Mouse (Mus musculus) small intestine, adult 2 months (tissue): Measurements from ENCODE around the gene Ankrd13a. TPM values are rescaled to one million over a fixed set of nuclear protein-coding genes. Genes with fewer than 3 reads are reported as not detected.
A peak's percentile ranks its signal among the peaks of the same experiment; 100 is the strongest.

ENCODE experiments used
- H3K27ac ChIP-seq: fragments of 200-500 bp; 2 replicates; pipeline ENCODE4 v1.5.1; 2012; ENCODE audit warnings: low read depth, low read length, control low read depth, inconsistent platforms; ENCODE audit not compliant: insufficient read depth
- H3K27me3 ChIP-seq: fragments of 200-500 bp; 2 replicates; pipeline ENCODE4 v1.6.1; 2012; ENCODE audit warnings: mild to moderate bottlenecking, moderate library complexity, low read length, inconsistent platforms; ENCODE audit not compliant: control insufficient read depth, insufficient read depth
- H3K36me3 ChIP-seq: fragments of 200-500 bp; 2 replicates; pipeline ENCODE4 v1.6.1; 2012; ENCODE audit warnings: mild to moderate bottlenecking, low read length, control low read depth, inconsistent platforms; ENCODE audit not compliant: control insufficient read depth, insufficient read depth
- H3K4me1 ChIP-seq: fragments of 200-500 bp; 2 replicates; pipeline ENCODE4 v1.6.1; 2012; ENCODE audit warnings: low read length, inconsistent platforms, mixed read lengths; ENCODE audit not compliant: control insufficient read depth, insufficient read depth, insufficient read length
- H3K4me3 ChIP-seq: fragments of 200-500 bp; 2 replicates; pipeline ENCODE4 v1.5.1; 2012; ENCODE audit warnings: low read depth, mild to moderate bottlenecking, control low read depth, inconsistent platforms, low read length, moderate library complexity
- CTCF ChIP-seq: fragments of 200-500 bp; IDR thresholded peaks from 2 replicates; pipeline ENCODE4 v1.5.1; 2012; ENCODE audit warnings: low read depth, mild to moderate bottlenecking, control low read depth, inconsistent platforms, low read length, moderate library complexity, mixed read lengths; ENCODE audit not compliant: insufficient replicate concordance, insufficient read length; ENCODE audit errors: extremely low read depth
- POLR2A ChIP-seq: fragments of 200-500 bp; IDR thresholded peaks from 2 replicates; pipeline ENCODE4 v1.6.1; 2012; ENCODE audit warnings: low read depth, mild to moderate bottlenecking, control low read depth, inconsistent platforms, low read length, moderate library complexity
- WGBS: fragments of 180-500 bp; shearing (Covaris S2); methylation state at CpG from one replicate; pipeline ENCODE4 v1.1.7; 2018; 5-methylcytosine and 5-hydroxymethylcytosine counted together
- polyA plus RNA-seq: library from polyadenylated mRNA; depleted of rRNA; stranded (reverse); fragments of >200 nt; gene quantifications from 2 replicates; pipeline ENCODE4 v1.2.3, GENCODE M21; 2012; rRNA removed

The Ankrd13a gene
- polyA plus RNA-seq, result 53.0 and 110 TPM in 2 replicates

DNA sequence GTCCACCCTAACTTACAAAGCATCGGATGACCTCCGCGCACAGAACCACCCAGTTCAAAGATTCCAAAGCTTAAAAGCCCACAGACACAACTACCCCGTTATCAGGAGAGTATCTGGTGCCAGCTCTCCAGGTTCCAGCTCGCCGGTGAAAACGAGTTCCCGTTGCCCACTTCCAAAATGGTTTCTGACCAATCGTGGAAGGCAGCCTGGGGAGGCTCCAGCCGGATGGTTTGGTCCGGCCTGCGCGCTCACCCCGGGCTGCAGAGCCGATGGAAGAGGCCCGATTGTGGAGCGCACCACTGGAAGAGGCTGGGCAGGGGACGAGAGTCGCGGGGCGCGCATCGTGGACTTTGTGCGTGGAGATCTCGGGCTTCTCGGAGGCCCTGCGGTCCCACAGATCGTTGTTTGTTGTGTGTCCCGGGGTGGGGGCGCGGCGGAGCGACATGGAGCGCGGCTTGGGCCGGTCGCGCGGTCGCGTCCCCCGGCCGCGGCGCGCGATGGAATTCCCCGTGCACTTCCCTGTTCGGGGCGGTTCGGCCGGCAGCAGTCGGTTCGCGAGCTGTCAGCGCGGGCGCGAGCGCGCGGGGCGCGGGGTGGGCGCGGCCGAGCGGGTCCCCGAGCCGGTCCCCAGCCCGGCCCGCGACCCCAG, at the start of gene Ankrd13a:
Ankrd13a (plus strand) TSS at position 275 of the 649 bp plus-strand sequence.
- H3K27ac ChIP-seq, result peak within 1 kb of the TSS; percentile 84
- peak; percentile 75 for TF ChIP-seq POLR2A
- no peak for TF ChIP-seq CTCF
- 1% methylated on average over 73 of the region's 73 CpGs for WGBS

DNA sequence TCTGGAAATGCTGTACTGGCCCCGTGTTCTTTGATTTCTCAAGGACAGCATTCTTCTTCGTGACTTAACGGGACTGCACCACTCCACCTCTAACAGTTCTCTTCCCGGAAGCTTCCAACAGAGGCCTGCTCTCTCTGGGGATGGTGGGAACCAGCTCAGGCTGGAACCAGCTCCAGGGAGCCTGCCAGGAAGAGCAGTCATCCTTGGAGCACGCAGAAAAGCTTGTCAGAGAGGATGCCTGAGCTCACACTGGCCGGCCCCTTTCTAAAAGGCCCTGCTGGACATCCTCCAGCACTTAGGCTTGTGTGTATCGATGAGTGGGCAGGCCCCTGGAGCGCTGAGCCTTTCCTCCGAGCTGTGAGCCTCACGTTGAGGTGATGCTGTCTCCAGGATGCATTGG, 46.3 kb upstream of the Ankrd13a start:
- WGBS, result 81% methylated on average over 10 of the region's 10 CpGs
- Histone ChIP-seq H3K4me1 (no peaks in the 10 kb centered on the region), H3K27ac (no peak overlapping the region), H3K27me3 (no peaks in the 10 kb centered on the region), H3K4me3 (no peak overlapping the region), H3K36me3 (peaks cover 48% of the 10 kb centered on the region)
- no peak for TF ChIP-seq POLR2A

More for the DNA sequence above, at the start of gene Ankrd13a:
- Histone ChIP-seq H3K27me3 (no peaks in the 10 kb centered on the region), H3K4me1 (peaks cover 2% of the 10 kb centered on the region; the same call in 1 of the 2 replicates), H3K36me3 (no peaks in the 10 kb centered on the region), H3K4me3 (peak within 1 kb of the TSS; percentile 89)

DNA sequence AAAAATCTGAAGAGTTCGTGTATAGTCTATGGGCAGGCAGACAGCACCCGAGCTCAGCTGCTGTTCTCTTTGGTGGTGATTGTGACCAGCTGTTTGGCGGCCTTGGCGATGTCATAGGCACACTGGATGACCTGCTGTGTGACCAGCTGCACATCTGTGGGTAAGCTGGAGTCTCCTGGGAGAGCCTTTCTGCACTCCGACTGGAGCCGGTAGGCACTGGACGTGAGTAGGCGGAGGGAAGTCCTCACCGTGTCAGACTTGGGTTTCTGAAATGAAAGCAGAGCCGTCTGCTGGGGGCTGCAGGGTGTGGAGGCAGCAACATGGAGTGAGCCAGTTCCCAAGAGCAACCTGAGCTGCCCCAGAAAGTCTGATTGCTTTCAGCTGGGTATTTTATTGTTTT, 44.3 kb upstream of the Ankrd13a start:
- Histone ChIP-seq H3K27me3 (no peaks in the 10 kb centered on the region), H3K36me3 (peaks cover 59% of the 10 kb centered on the region), H3K27ac (no peak overlapping the region), H3K4me1 (no peaks in the 10 kb centered on the region), H3K4me3 (no peak overlapping the region)
- 85% methylated on average over 10 of the region's 10 CpGs for WGBS
- no peak for TF ChIP-seq CTCF
- no peak for TF ChIP-seq POLR2A

DNA sequence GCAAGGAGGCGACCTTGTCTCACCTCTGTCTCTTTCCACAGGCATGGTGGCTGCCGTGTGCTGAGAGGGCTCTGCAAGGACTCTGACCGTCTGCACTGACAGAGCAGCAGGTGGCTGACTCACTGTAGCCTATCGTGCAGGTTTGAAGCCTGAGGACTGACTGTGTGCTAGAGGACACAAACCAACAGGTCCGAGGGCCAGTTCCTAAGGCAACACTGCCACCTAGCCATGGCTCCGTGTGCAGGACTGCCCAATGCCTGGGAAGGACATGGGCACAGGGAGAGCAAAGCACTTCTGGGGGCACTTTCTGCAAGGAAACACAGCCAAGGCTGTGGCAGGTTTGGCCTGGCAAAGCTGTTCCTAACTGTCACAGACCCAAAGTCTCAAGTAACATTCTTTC, 43.0 kb upstream of the Ankrd13a start:
- H3K27me3 ChIP-seq, result no peaks in the 10 kb centered on the region
- 71% methylated on average over 6 of the region's 6 CpGs for whole genome bisulfite sequencing
- H3K4me3 ChIP-seq, result no peak overlapping the region
- TF ChIP-seq POLR2A (no peak), CTCF (peak; percentile 14; the same call in 1 of the 2 replicates)
- peaks cover 67% of the 10 kb centered on the region for H3K36me3 ChIP-seq
- no peaks in the 10 kb centered on the region for H3K4me1 ChIP-seq
- no peak overlapping the region for H3K27ac ChIP-seq

DNA sequence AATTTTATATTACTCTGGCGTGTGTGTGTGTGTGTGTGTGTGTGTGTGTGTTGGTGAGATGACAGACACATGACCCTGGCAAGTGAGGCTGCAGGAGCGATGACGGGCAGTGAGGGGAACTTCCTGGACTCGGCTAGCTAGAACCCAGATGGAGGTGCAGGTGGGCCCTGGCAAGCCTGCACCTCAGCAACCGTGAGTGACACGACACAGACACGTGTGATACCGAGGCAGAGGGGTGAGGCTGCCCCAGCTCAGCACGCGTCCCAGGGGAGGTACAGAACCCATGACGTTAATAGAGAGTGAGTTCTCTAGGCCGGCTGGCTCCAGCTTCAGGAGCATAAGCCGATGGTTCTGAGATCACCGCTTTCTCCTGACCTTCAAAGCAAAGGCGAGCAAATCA, 42.5 kb upstream of the Ankrd13a start:
- TF ChIP-seq POLR2A (no peak), CTCF (no peak)
- no peaks in the 10 kb centered on the region for H3K27me3 ChIP-seq
- no peaks in the 10 kb centered on the region for H3K4me1 ChIP-seq
- 90% methylated on average over 15 of the region's 15 CpGs for WGBS
- no peak overlapping the region for H3K4me3 ChIP-seq
- H3K36me3 ChIP-seq, result peaks cover 72% of the 10 kb centered on the region
- H3K27ac ChIP-seq, result no peak overlapping the region

DNA sequence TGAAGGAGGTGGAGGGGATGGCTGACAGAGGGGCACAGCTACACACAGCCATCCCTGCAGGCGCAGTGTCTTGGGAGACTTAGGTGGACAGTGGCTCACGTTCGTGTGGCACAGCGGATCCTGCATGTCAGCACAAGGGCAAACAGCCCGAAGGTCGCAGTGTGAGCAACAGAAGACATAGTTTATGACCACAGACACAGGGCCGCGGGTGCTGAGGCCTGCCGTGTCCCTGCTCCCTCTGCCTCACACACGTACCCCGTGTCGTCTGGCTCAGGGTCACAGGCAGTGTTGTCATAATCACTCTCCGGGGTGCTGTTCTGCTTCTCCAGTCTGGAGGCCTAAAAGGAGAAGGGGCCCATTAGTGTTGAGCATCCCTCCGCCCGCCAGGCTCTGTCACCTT, 40.9 kb upstream of the Ankrd13a start:
- 92% methylated on average over 15 of the region's 15 CpGs for WGBS
- Histone ChIP-seq H3K27me3 (no peaks in the 10 kb centered on the region), H3K27ac (no peak overlapping the region), H3K4me1 (no peaks in the 10 kb centered on the region), H3K36me3 (peaks cover 72% of the 10 kb centered on the region), H3K4me3 (no peak overlapping the region)
- TF ChIP-seq CTCF, result no peak
- no peak for TF ChIP-seq POLR2A

DNA sequence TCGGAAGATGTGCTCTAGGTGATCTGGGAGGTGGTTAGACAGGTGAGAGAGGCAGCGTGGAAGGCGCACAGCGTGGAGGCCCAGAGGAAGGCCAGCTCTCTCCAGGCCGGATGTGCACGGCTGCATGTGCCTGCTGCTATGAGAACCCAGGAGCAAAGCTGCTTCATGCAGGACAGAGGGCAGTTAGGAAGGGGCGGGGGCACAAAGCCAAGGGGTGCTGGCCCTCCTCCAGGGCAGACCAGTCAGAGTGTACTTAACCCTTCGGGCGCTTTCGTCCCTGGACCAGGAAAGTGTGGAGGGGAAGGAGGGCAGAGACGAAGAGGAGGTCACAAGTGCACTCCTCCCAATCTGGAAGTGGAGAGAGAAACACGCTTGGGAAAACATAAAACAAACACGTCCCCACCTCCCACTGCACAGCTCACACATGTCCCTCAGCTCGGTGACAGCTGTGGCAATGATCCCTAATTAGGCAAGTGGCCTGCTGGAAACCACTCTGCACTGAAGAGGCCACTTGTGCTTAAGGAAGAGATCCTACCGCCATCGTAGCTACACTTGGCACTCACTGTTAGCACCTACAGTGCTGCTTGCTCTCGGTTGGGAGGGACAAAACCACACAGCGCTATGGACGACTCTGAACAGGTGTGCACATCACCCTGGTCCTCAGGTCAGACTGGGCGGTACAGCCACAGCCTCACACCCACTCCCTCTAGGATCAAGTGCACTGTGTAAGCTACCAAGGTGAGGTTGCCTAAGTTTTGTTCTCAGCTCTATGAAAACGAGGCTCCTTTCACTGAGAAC, 37.2 kb upstream of the Ankrd13a start:
- TF ChIP-seq POLR2A (no peak), CTCF (no peak)
- no peaks in the 10 kb centered on the region for H3K27me3 ChIP-seq
- no peak overlapping the region for H3K27ac ChIP-seq
- H3K4me1 ChIP-seq, result no peaks in the 10 kb centered on the region; the same call in 1 of the 2 replicates
- H3K36me3 ChIP-seq, result peaks cover 74% of the 10 kb centered on the region
- WGBS, result 80% methylated on average over 21 of the region's 21 CpGs
- no peak overlapping the region for H3K4me3 ChIP-seq
